Mouse (Mus musculus) midbrain, embryonic 15.5 days (tissue): ENCODE results near the gene Kif26a. TPM values are rescaled to one million over a fixed set of nuclear protein-coding genes. Genes with fewer than 3 reads are reported as not detected.

Source experiments
- ATAC-seq: fragments of 200-750 bp; cut with Nextera tagmentation; replicated peaks from 2 replicates; pipeline ENCODE4 v1.8.0; 2017; ENCODE audit warnings: moderate TSS enrichment
- H3K27ac ChIP-seq: fragments of 300-500 bp; sonication (generic); 2 replicates; pipeline ENCODE4 v1.5.1; 2015; ENCODE audit warnings: mild to moderate bottlenecking, inconsistent platforms
- H3K27me3 ChIP-seq: fragments of 300-500 bp; sonication (generic); replicated peaks from 2 replicates; pipeline ENCODE4 v1.6.1; 2015; ENCODE audit warnings: inconsistent platforms
- H3K36me3 ChIP-seq: fragments of 300-500 bp; sonication (generic); replicated peaks from 2 replicates; pipeline ENCODE4 v1.6.1; 2015; ENCODE audit warnings: inconsistent platforms
- H3K4me1 ChIP-seq: fragments of 300-500 bp; sonication (generic); 2 replicates; pipeline ENCODE4 v1.6.1; 2015; ENCODE audit warnings: inconsistent platforms
- H3K4me2 ChIP-seq: fragments of 300-500 bp; sonication (generic); 2 replicates; pipeline ENCODE4 v1.6.1; 2015; ENCODE audit warnings: inconsistent platforms, mild to moderate bottlenecking, moderate library complexity
- H3K4me3 ChIP-seq: fragments of 300-500 bp; sonication (generic); 2 replicates; pipeline ENCODE4 v1.5.1; 2015; ENCODE audit warnings: mild to moderate bottlenecking, inconsistent platforms
- H3K9ac ChIP-seq: fragments of 300-500 bp; sonication (generic); 2 replicates; pipeline ENCODE4 v1.6.1; 2015; ENCODE audit warnings: mild to moderate bottlenecking, inconsistent platforms
- H3K9me3 ChIP-seq: fragments of 300-500 bp; sonication (generic); 2 replicates; pipeline ENCODE4 v1.6.1; 2016; ENCODE audit warnings: inconsistent platforms
- WGBS: fragments of 180-500 bp; shearing (Covaris S2); methylation state at CpG from one replicate; pipeline ENCODE4 v1.1.7; 2015; ENCODE audit warnings: mixed read lengths; 5-methylcytosine and 5-hydroxymethylcytosine counted together
- polyA plus RNA-seq: library from polyadenylated mRNA; unstranded; fragments of >200 nt; fragmentation: Nextera tagmentation; extraction: Ambion mirVana; gene quantifications from 2 replicates; pipeline ENCODE4 v1.2.1, GENCODE M21; 2015

Gene Kif26a
- polyA plus RNA-seq, 1 experiment from 2014 or later = 7.2 TPM

- 89% methylated on average over 13 of the region's 13 CpGs for WGBS
- H3K27ac ChIP-seq = no peak overlapping the region
- no peaks in the 10 kb centered on the region for H3K27me3 ChIP-seq
- no peak overlapping the region for H3K4me2 ChIP-seq
- peaks cover 16% of the 10 kb centered on the region for H3K4me1 ChIP-seq
- 0 out of 2 replicates have a peak, but pooled peaks cover 10% of the 10 kb centered on the region for H3K36me3 ChIP-seq
- ATAC-seq = no peak
- no peak overlapping the region for H3K4me3 ChIP-seq
- H3K9ac ChIP-seq = no peak overlapping the region
- H3K9me3 ChIP-seq = no peaks in the 10 kb centered on the region
Observed at GRCm38 (mm10) chr12:112179687-112180086, 33.7 kb downstream of the Kif26a start.

GRCm38 (mm10) chr12:112181921-112182608 lies 36.1 kb downstream of the Kif26a start:
- no peak for ATAC-seq
- Histone ChIP-seq H3K4me3 (no peak overlapping the region), H3K4me2 (no peak overlapping the region), H3K27ac (no peak overlapping the region), H3K4me1 (peaks cover 16% of the 10 kb centered on the region), H3K36me3 (no peaks in the 10 kb centered on the region), H3K9ac (no peak overlapping the region), H3K27me3 (no peaks in the 10 kb centered on the region), H3K9me3 (no peaks in the 10 kb centered on the region)
- 31% methylated on average over 7 of the region's 7 CpGs for WGBS

- Histone ChIP-seq H3K9me3 (no peaks in the 10 kb centered on the region), H3K9ac (no peak overlapping the region), H3K36me3 (no peaks in the 10 kb centered on the region), H3K27ac (no peak overlapping the region), H3K4me2 (no peak overlapping the region), H3K4me3 (no peak overlapping the region), H3K4me1 (peaks cover 16% of the 10 kb centered on the region), H3K27me3 (no peaks in the 10 kb centered on the region)
- 38% methylated on average over 7 of the region's 7 CpGs for WGBS
- ATAC-seq = no peak
Observed at GRCm38 (mm10) chr12:112182609-112182955, 36.6 kb downstream of the Kif26a start.

GRCm38 (mm10) chr12:112183675-112184074 lies 37.7 kb downstream of the Kif26a start:
- peaks cover 16% of the 10 kb centered on the region for H3K4me1 ChIP-seq
- ATAC-seq = no peak
- no peak overlapping the region for H3K9ac ChIP-seq
- no peaks in the 10 kb centered on the region for H3K36me3 ChIP-seq
- H3K4me3 ChIP-seq = no peak overlapping the region
- no peaks in the 10 kb centered on the region for H3K27me3 ChIP-seq
- H3K9me3 ChIP-seq = no peaks in the 10 kb centered on the region
- WGBS = 56% methylated on average over 6 of the region's 6 CpGs
- no peak overlapping the region for H3K4me2 ChIP-seq
- H3K27ac ChIP-seq = 0 out of 2 replicates have a peak overlapping the region, but pooled peaks have one; percentile 2

GRCm38 (mm10) chr12:112184390-112184789 lies 38.4 kb downstream of the Kif26a start:
- ATAC-seq = no peak
- Histone ChIP-seq H3K27ac (no peak overlapping the region), H3K4me1 (peaks cover 16% of the 10 kb centered on the region)

GRCm38 (mm10) chr12:112186899-112187298 lies 40.9 kb downstream of the Kif26a start:
- ATAC-seq = no peak
- 86% methylated on average over 6 of the region's 6 CpGs for WGBS

More at GRCm38 (mm10) chr12:112184390-112184789, 38.4 kb downstream of the Kif26a start:
- WGBS = 60% methylated on average over 3 of the region's 3 CpGs
- Histone ChIP-seq H3K4me3 (no peak overlapping the region), H3K4me2 (no peak overlapping the region), H3K9ac (no peak overlapping the region), H3K36me3 (no peaks in the 10 kb centered on the region), H3K27me3 (no peaks in the 10 kb centered on the region), H3K9me3 (no peaks in the 10 kb centered on the region)

GRCm38 (mm10) chr12:112191753-112192152 lies 45.7 kb downstream of the Kif26a start:
- ATAC-seq = no peak
- 59% methylated on average over 6 of the region's 6 CpGs for WGBS
- H3K9me3 ChIP-seq = no peaks in the 10 kb centered on the region

More at GRCm38 (mm10) chr12:112186899-112187298, 40.9 kb downstream of the Kif26a start:
- Histone ChIP-seq H3K27ac (no peak overlapping the region), H3K27me3 (no peaks in the 10 kb centered on the region), H3K4me1 (peaks cover 15% of the 10 kb centered on the region), H3K4me2 (no peak overlapping the region), H3K9me3 (no peaks in the 10 kb centered on the region), H3K36me3 (no peaks in the 10 kb centered on the region), H3K4me3 (no peak overlapping the region), H3K9ac (no peak overlapping the region)

GRCm38 (mm10) chr12:112195019-112195418 lies 49.0 kb downstream of the Kif26a start:
- H3K4me3 ChIP-seq = no peak overlapping the region
- H3K9me3 ChIP-seq = no peaks in the 10 kb centered on the region
- 0 out of 2 replicates have a peak, but pooled peaks have one; percentile 27 for ATAC-seq
- H3K36me3 ChIP-seq = no peaks in the 10 kb centered on the region
- no peak overlapping the region for H3K27ac ChIP-seq
- 7% methylated on average over 13 of the region's 13 CpGs for WGBS
- 0 out of 2 replicates have a peak overlapping the region, but pooled peaks have one; percentile 10 for H3K9ac ChIP-seq
- H3K4me1 ChIP-seq = peaks cover 15% of the 10 kb centered on the region
- peak overlapping the region; percentile 37 for H3K4me2 ChIP-seq
- no peaks in the 10 kb centered on the region for H3K27me3 ChIP-seq

More at GRCm38 (mm10) chr12:112191753-112192152, 45.7 kb downstream of the Kif26a start:
- Histone ChIP-seq H3K27ac (no peak overlapping the region), H3K36me3 (no peaks in the 10 kb centered on the region), H3K9ac (no peak overlapping the region), H3K27me3 (no peaks in the 10 kb centered on the region), H3K4me1 (peaks cover 14% of the 10 kb centered on the region), H3K4me2 (no peak overlapping the region), H3K4me3 (no peak overlapping the region)

- no peaks in the 10 kb centered on the region for H3K36me3 ChIP-seq
- H3K4me2 ChIP-seq = no peak overlapping the region
- H3K9me3 ChIP-seq = no peaks in the 10 kb centered on the region
- no peak for ATAC-seq
- no peak overlapping the region for H3K9ac ChIP-seq
- 67% methylated on average over 10 of the region's 10 CpGs for WGBS
- H3K27ac ChIP-seq = no peak overlapping the region
- peaks cover 15% of the 10 kb centered on the region for H3K4me1 ChIP-seq
- H3K27me3 ChIP-seq = no peaks in the 10 kb centered on the region
- no peak overlapping the region for H3K4me3 ChIP-seq
Observed at GRCm38 (mm10) chr12:112196562-112196961, 50.6 kb downstream of the Kif26a start.

GRCm38 (mm10) chr12:112199363-112199762 lies 53.4 kb downstream of the Kif26a start:
- H3K9ac ChIP-seq = no peak overlapping the region
- no peaks in the 10 kb centered on the region for H3K27me3 ChIP-seq
- H3K9me3 ChIP-seq = no peaks in the 10 kb centered on the region
- H3K4me3 ChIP-seq = no peak overlapping the region
- peaks cover 15% of the 10 kb centered on the region for H3K4me1 ChIP-seq
- no peak overlapping the region for H3K4me2 ChIP-seq
- no peak overlapping the region for H3K27ac ChIP-seq
- ATAC-seq = no peak
- WGBS = 66% methylated on average over 3 of the region's 3 CpGs
- H3K36me3 ChIP-seq = no peaks in the 10 kb centered on the region

- WGBS = 74% methylated on average over 2 of the region's 2 CpGs
- H3K27ac ChIP-seq = no peak overlapping the region
- no peak overlapping the region for H3K4me2 ChIP-seq
- H3K4me3 ChIP-seq = no peak overlapping the region
- peaks cover 11% of the 10 kb centered on the region for H3K4me1 ChIP-seq
- no peak for ATAC-seq
- no peak overlapping the region for H3K9ac ChIP-seq
- H3K36me3 ChIP-seq = no peaks in the 10 kb centered on the region
- H3K9me3 ChIP-seq = no peaks in the 10 kb centered on the region
- H3K27me3 ChIP-seq = no peaks in the 10 kb centered on the region
Observed at GRCm38 (mm10) chr12:112200045-112200444, 54.0 kb downstream of the Kif26a start.

GRCm38 (mm10) chr12:112207163-112207562 lies 61.2 kb downstream of the Kif26a start:
- no peaks in the 10 kb centered on the region for H3K36me3 ChIP-seq
- no peak overlapping the region for H3K4me3 ChIP-seq
- 0 out of 2 replicates have a peak, but pooled peaks have one; percentile 29 for ATAC-seq
- no peaks in the 10 kb centered on the region for H3K9me3 ChIP-seq
- no peak overlapping the region for H3K4me2 ChIP-seq
- peaks cover 36% of the 10 kb centered on the region for H3K4me1 ChIP-seq
- no peak overlapping the region for H3K9ac ChIP-seq
- peak overlapping the region; percentile 39; the same call in 1 of the 2 replicates for H3K27ac ChIP-seq
- 62% methylated on average over 2 of the region's 2 CpGs for WGBS
- H3K27me3 ChIP-seq = no peaks in the 10 kb centered on the region

GRCm38 (mm10) chr12:112207734-112208133 lies 61.7 kb downstream of the Kif26a start:
- Histone ChIP-seq H3K27me3 (no peaks in the 10 kb centered on the region), H3K27ac (peak overlapping the region; percentile 65; the same call in 1 of the 2 replicates), H3K4me2 (no peak overlapping the region), H3K9me3 (no peaks in the 10 kb centered on the region), H3K4me1 (peaks cover 36% of the 10 kb centered on the region), H3K9ac (no peak overlapping the region), H3K36me3 (no peaks in the 10 kb centered on the region), H3K4me3 (no peak overlapping the region)
- no peak for ATAC-seq
- WGBS = 25% methylated on average over 4 of the region's 4 CpGs
